ENCODE assay signal across 9 mouse cellular contexts in the genomic region with DNA sequence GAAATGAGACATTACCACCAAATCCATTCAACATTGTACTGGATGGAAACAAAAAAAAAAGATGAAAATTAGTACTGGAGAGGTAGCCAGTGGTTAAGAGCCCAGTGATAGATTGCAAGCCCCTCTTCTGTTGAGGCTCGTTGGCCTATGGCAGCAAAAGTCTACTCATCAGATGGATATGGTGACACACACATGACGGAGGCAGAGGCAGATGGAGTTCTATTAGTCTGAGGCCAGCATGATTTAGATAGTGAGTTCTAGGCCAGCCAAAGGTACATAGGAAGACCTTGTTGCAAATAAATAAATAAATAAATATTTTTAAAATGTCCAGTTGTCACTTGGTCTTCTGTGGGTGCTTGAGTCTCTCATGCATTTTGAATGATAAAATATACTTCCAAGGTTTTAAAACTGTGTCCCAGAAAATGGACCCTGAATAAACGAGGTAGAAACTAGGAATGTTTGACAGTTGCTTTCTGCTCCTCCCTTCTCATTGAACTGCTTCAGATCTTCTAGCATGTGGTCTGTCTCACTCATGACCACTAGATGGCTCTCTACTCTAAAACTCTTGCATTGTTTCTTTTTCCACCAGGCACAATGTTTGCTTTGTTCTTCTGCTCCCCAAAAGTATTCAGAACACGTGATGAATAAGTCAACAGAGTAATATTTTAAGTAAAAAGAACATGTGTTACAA.
A peak's percentile ranks its signal among the peaks of the same experiment; 100 is the strongest.
DNase-seq lines count a peak whose midpoint lies in the region; ATAC-seq and TF ChIP-seq lines count a peak whose summit lies in the region.
"Had no signal": no experiment of that assay in that cellular context is flagged by ENCODE, and none has a peak within 500 bp of the region (broad histone marks: within the 10 kb centered on the region; RNA-seq: fewer than 3 reads in every experiment).

No protein-coding gene starts in this region.

- H3K27me3 ChIP-seq in lung, embryonic 14.5 days (ENCODE audit: insufficient read depth, low read length), result no peaks in the 10 kb centered on the region
- H3K27me3 ChIP-seq: heart, embryonic 15.5 days had no signal

- no peaks in the 10 kb centered on the region for H3K4me1 ChIP-seq in lung, embryonic 14.5 days (ENCODE audit: insufficient read depth)
- H3K4me1 ChIP-seq in lung, adult 2 months (ENCODE audit: control insufficient read depth, insufficient read depth, low read length), result no peaks in the 10 kb centered on the region
- H3K4me1 ChIP-seq: heart, embryonic 15.5 days had no signal

- H3K36me3 ChIP-seq in lung, embryonic 14.5 days (ENCODE audit: insufficient read depth), result no peaks in the 10 kb centered on the region
- H3K36me3 ChIP-seq: heart, embryonic 15.5 days had no signal

- ATAC-seq in lung, embryonic 14.5 days (ENCODE audit: insufficient read depth), result peak; percentile 63; the same call in 1 of the 2 replicates
- ATAC-seq in erythroblast, adult 5-6 weeks (replicated peaks; ENCODE audit: low FRiP score, poor library complexity, severe bottlenecking), result no peak

- TF ChIP-seq POLR2A in lung, adult 2 months (IDR thresholded peaks at IDR 0.05; ENCODE audit: borderline replicate concordance, extremely low read depth, low read depth, low read length), result no peak

- H3K4me3 ChIP-seq in lung, embryonic 14.5 days (ENCODE audit: low read depth, low read length), result no peak overlapping the region
- no peak overlapping the region for H3K4me3 ChIP-seq in lung, adult 2 months (replicated peaks; ENCODE audit: extremely low read depth, low read depth, low read length)
- H3K4me3 ChIP-seq: heart, embryonic 15.5 days had no signal

- peak; percentile 52 for DNase-seq in cerebellum, adult 9-10 months
- no peak for DNase-seq in cerebellum, adult 11-12 months
- DNase-seq in lung, embryonic 14.5 days, result peak; percentile 84
- DNase-seq in lung, adult 2 months, result no peak
- DNase-seq in embryo, embryonic 9.5 days (ENCODE audit: extremely low spot score), result peak; percentile 41
- DNase-seq in large intestine, adult 2 months (ENCODE audit: low read depth, low spot score), result peak; percentile 25
- peak; percentile 48 for DNase-seq in naive thymus-derived CD4-positive, alpha-beta T cell, adult 2 months (ENCODE audit: low read depth)

- TF ChIP-seq CTCF in lung, embryonic 14.5 days (IDR thresholded peaks at IDR 0.05; ENCODE audit: low read depth), result peak; percentile 68
- TF ChIP-seq CTCF in lung, adult 2 months (IDR thresholded peaks at IDR 0.05; ENCODE audit: insufficient read depth, low read length), result no peak

- no peak overlapping the region for H3K9ac ChIP-seq in lung, embryonic 14.5 days
- H3K9ac ChIP-seq: heart, embryonic 15.5 days had no signal

- H3K4me2 ChIP-seq in lung, embryonic 14.5 days, result no peak overlapping the region
- H3K4me2 ChIP-seq: heart, embryonic 15.5 days had no signal

- WGBS in lung, embryonic 14.5 days, result 44% methylated on average over 4 of the region's 4 CpGs
- 45% methylated on average over 4 of the region's 4 CpGs for WGBS in lung, adult 2 months
- 48% methylated on average over 4 of the region's 4 CpGs for WGBS in large intestine, adult 2 months

- no peaks in the 10 kb centered on the region for H3K9me3 ChIP-seq in lung, embryonic 14.5 days (ENCODE audit: low read depth, low read length)
- H3K9me3 ChIP-seq: heart, embryonic 15.5 days had no signal

- H3K27ac ChIP-seq in lung, embryonic 14.5 days (ENCODE audit: low read depth), result no peak overlapping the region
- H3K27ac ChIP-seq: heart, embryonic 15.5 days had no signal

Comparison
In these comparisons a context has a peak if more than half of its experiments do, and no peak if none do; other contexts are left out.
1. DNase-seq: peak in cerebellum, adult 9-10 months (single experiment), lung, embryonic 14.5 days (single experiment), embryo, embryonic 9.5 days (single experiment), large intestine, adult 2 months (single experiment) and naive thymus-derived CD4-positive, alpha-beta T cell, adult 2 months (single experiment); none in cerebellum, adult 11-12 months (single experiment) and lung, adult 2 months (single experiment).